Comparison of ENCODE assay signal across 14 mouse cellular contexts in the genomic region with DNA sequence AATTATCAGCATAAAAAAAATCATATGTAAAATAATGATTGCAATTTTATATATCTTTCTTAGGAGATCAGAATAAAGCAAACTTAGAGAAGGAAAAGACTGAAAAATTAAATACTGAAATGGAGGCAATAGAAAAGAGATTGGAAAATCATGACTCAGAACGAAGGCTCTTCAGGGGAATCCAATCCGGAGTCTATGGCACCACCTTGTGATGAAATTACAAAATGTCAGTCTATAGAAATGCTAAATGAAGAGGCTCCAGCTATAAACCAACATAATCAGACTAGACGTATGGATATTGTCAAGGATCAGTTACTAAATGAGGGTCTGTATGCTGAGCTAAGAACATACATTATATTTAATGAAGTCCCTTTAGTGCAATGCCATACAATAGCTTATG. TPM values are rescaled to one million over a fixed set of nuclear protein-coding genes. Genes with fewer than 3 reads are reported as not detected.
DNase-seq lines count a peak whose midpoint lies in the region; ATAC-seq and TF ChIP-seq lines count a peak whose summit lies in the region.
"Had no signal": no experiment of that assay in that cellular context is flagged by ENCODE, and none has a peak within 500 bp of the region (broad histone marks: within the 10 kb centered on the region; RNA-seq: fewer than 3 reads in every experiment).

No protein-coding gene starts in this region.

- H3K9me3 ChIP-seq in hindbrain, embryonic 11.5 days (ENCODE audit: control insufficient read depth, low read length), result no peaks in the 10 kb centered on the region
- no peaks in the 10 kb centered on the region for H3K9me3 ChIP-seq in hindbrain, embryonic 10.5 days
- H3K9me3 ChIP-seq in lung, embryonic 14.5 days (ENCODE audit: low read depth, low read length), result no peaks in the 10 kb centered on the region
- H3K9me3 ChIP-seq: embryonic facial prominence, embryonic 12.5 days; forebrain, embryonic 13.5 days; G1E; liver, embryonic 12.5 days; stomach, embryonic 15.5 days had no signal

- WGBS in hindbrain, embryonic 11.5 days, result 65% methylated on average over 3 of the region's 3 CpGs
- WGBS in hindbrain, embryonic 10.5 days, result 76% methylated on average over 3 of the region's 3 CpGs
- WGBS in lung, embryonic 14.5 days, result 40% methylated on average over 3 of the region's 3 CpGs

- H3K4me3 ChIP-seq in hindbrain, embryonic 11.5 days (ENCODE audit: low read depth, low read length), result no peak overlapping the region
- H3K4me3 ChIP-seq in hindbrain, embryonic 10.5 days, result no peak overlapping the region
- H3K4me3 ChIP-seq in lung, embryonic 14.5 days (ENCODE audit: low read depth, low read length), result no peak overlapping the region
- H3K4me3 ChIP-seq: embryonic facial prominence, embryonic 12.5 days; forebrain, embryonic 13.5 days; liver, embryonic 12.5 days; stomach, embryonic 15.5 days had no signal

- no peak for ATAC-seq in hindbrain, embryonic 11.5 days (ENCODE audit: low FRiP score)
- ATAC-seq in lung, embryonic 14.5 days (ENCODE audit: insufficient read depth), result no peak
- ATAC-seq: forebrain, embryonic 13.5 days; liver, embryonic 12.5 days had no signal

- no peak overlapping the region for H3K9ac ChIP-seq in hindbrain, embryonic 11.5 days (ENCODE audit: low read depth, low read length)
- H3K9ac ChIP-seq in lung, embryonic 14.5 days, result no peak overlapping the region
- H3K9ac ChIP-seq: embryonic facial prominence, embryonic 12.5 days; forebrain, embryonic 13.5 days; liver, embryonic 12.5 days; stomach, embryonic 15.5 days had no signal

- H3K4me2 ChIP-seq in hindbrain, embryonic 11.5 days (replicated peaks; ENCODE audit: low read depth, low read length), result no peak overlapping the region
- no peak overlapping the region for H3K4me2 ChIP-seq in lung, embryonic 14.5 days
- H3K4me2 ChIP-seq: embryonic facial prominence, embryonic 12.5 days; forebrain, embryonic 13.5 days; liver, embryonic 12.5 days; stomach, embryonic 15.5 days had no signal

- H3K27ac ChIP-seq in hindbrain, embryonic 11.5 days (ENCODE audit: low read depth, low read length), result no peak overlapping the region
- H3K27ac ChIP-seq in hindbrain, embryonic 10.5 days, result no peak overlapping the region
- no peak overlapping the region for H3K27ac ChIP-seq in lung, embryonic 14.5 days (ENCODE audit: low read depth)
- H3K27ac ChIP-seq: embryonic facial prominence, embryonic 12.5 days; forebrain, embryonic 13.5 days; liver, embryonic 12.5 days; stomach, embryonic 15.5 days had no signal

- H3K36me3 ChIP-seq in hindbrain, embryonic 11.5 days (ENCODE audit: control insufficient read depth, insufficient read depth, low read length), result no peaks in the 10 kb centered on the region
- H3K36me3 ChIP-seq in hindbrain, embryonic 10.5 days, result no peaks in the 10 kb centered on the region
- no peaks in the 10 kb centered on the region for H3K36me3 ChIP-seq in lung, embryonic 14.5 days (ENCODE audit: insufficient read depth)
- H3K36me3 ChIP-seq: embryonic facial prominence, embryonic 12.5 days; G1E; liver, embryonic 12.5 days; stomach, embryonic 15.5 days had no signal

- H3K27me3 ChIP-seq in hindbrain, embryonic 11.5 days (ENCODE audit: control insufficient read depth, insufficient read depth, low read length), result no peaks in the 10 kb centered on the region
- H3K27me3 ChIP-seq in hindbrain, embryonic 10.5 days (ENCODE audit: insufficient read depth, poor library complexity, severe bottlenecking), result no peaks in the 10 kb centered on the region
- no peaks in the 10 kb centered on the region for H3K27me3 ChIP-seq in lung, embryonic 14.5 days (ENCODE audit: insufficient read depth, low read length)
- H3K27me3 ChIP-seq: embryonic facial prominence, embryonic 12.5 days; forebrain, embryonic 13.5 days; liver, embryonic 12.5 days; stomach, embryonic 15.5 days had no signal

- peak; percentile 10 to 34 for DNase-seq in cerebellum, postnatal 10 days
- no peak for DNase-seq in cerebellum, adult 18-20 months
- peak; percentile 5 for DNase-seq in hindbrain, embryonic 11.5 days (ENCODE audit: low spot score)
- no peak for DNase-seq in hindbrain, embryonic 10.5 days (ENCODE audit: low spot score)
- peak; percentile 60 for DNase-seq in lung, embryonic 14.5 days
- no peak for DNase-seq in lung, adult 18-20 months
- peak; percentile 9 for DNase-seq in retina, postnatal 7 days (ENCODE audit: low read depth, low spot score)
- no peak for DNase-seq in right cerebral cortex, postnatal 25 days
- DNase-seq: adrenal gland, adult 2 months had no signal

- peak; percentile 27 for TF ChIP-seq CTCF in lung, embryonic 14.5 days (IDR thresholded peaks at IDR 0.05; ENCODE audit: low read depth)

- H3K4me1 ChIP-seq in hindbrain, embryonic 11.5 days (replicated peaks; ENCODE audit: control insufficient read depth, insufficient read depth, low read length), result no peaks in the 10 kb centered on the region
- no peaks in the 10 kb centered on the region for H3K4me1 ChIP-seq in hindbrain, embryonic 10.5 days (replicated peaks)
- no peaks in the 10 kb centered on the region for H3K4me1 ChIP-seq in lung, embryonic 14.5 days (ENCODE audit: insufficient read depth)
- H3K4me1 ChIP-seq: embryonic facial prominence, embryonic 12.5 days; forebrain, embryonic 13.5 days; liver, embryonic 12.5 days; stomach, embryonic 15.5 days had no signal

RNA-seq across cellular contexts. Expression of gene Olfr331, which starts 3.1 kb away (rescaled TPM):
- polyA plus RNA-seq in hindbrain, embryonic 11.5 days (2014; fragmentation: Nextera tagmentation; extraction: Ambion mirVana), result not detected in 2 replicates
- polyA plus RNA-seq in hindbrain, embryonic 10.5 days (2016; fragmentation: Nextera tagmentation; extraction: Ambion mirVana), result not detected in 2 replicates
- not detected in 2 replicates for polyA plus RNA-seq in lung, embryonic 14.5 days (2014; fragmentation: Nextera tagmentation; extraction: Ambion mirVana)
- polyA plus RNA-seq: adrenal gland, adult 2 months; embryonic facial prominence, embryonic 12.5 days; forebrain, embryonic 13.5 days; G1E; liver, embryonic 12.5 days; stomach, embryonic 15.5 days had no signal

RNA-seq across cellular contexts. Expression of gene Olfr332, which starts 6.9 kb away (rescaled TPM):
- polyA plus RNA-seq in hindbrain, embryonic 11.5 days (2014; fragmentation: Nextera tagmentation; extraction: Ambion mirVana), result not detected in 2 replicates
- polyA plus RNA-seq in hindbrain, embryonic 10.5 days (2016; fragmentation: Nextera tagmentation; extraction: Ambion mirVana), result not detected in 2 replicates
- not detected in 2 replicates for polyA plus RNA-seq in lung, embryonic 14.5 days (2014; fragmentation: Nextera tagmentation; extraction: Ambion mirVana)
- polyA plus RNA-seq: adrenal gland, adult 2 months; embryonic facial prominence, embryonic 12.5 days; forebrain, embryonic 13.5 days; G1E; liver, embryonic 12.5 days; stomach, embryonic 15.5 days had no signal

RNA-seq across cellular contexts. Expression of gene Olfr330, which starts 35.3 kb away (rescaled TPM):
- not detected in 2 replicates for polyA plus RNA-seq in hindbrain, embryonic 11.5 days (2014; fragmentation: Nextera tagmentation; extraction: Ambion mirVana)
- not detected in 2 replicates for polyA plus RNA-seq in hindbrain, embryonic 10.5 days (2016; fragmentation: Nextera tagmentation; extraction: Ambion mirVana)
- polyA plus RNA-seq in lung, embryonic 14.5 days (2014; fragmentation: Nextera tagmentation; extraction: Ambion mirVana), result not detected in 2 replicates
- polyA plus RNA-seq: embryonic facial prominence, embryonic 12.5 days; forebrain, embryonic 13.5 days; G1E; liver, embryonic 12.5 days; stomach, embryonic 15.5 days had no signal

RNA-seq across cellular contexts. Expression of gene Olfr30, which starts 37.2 kb away (rescaled TPM):
- not detected in 2 replicates for polyA plus RNA-seq in hindbrain, embryonic 11.5 days (2014; fragmentation: Nextera tagmentation; extraction: Ambion mirVana)
- polyA plus RNA-seq in hindbrain, embryonic 10.5 days (2016; fragmentation: Nextera tagmentation; extraction: Ambion mirVana), result not detected in 2 replicates
- polyA plus RNA-seq in lung, embryonic 14.5 days (2014; fragmentation: Nextera tagmentation; extraction: Ambion mirVana), result not detected in 2 replicates
- polyA plus RNA-seq: adrenal gland, adult 2 months; embryonic facial prominence, embryonic 12.5 days; forebrain, embryonic 13.5 days; G1E; liver, embryonic 12.5 days; stomach, embryonic 15.5 days had no signal

RNA-seq across cellular contexts. Expression of gene Lypd9, which starts 46.6 kb away (rescaled TPM):
- polyA plus RNA-seq in hindbrain, embryonic 11.5 days (2014; fragmentation: Nextera tagmentation; extraction: Ambion mirVana), result not detected in 2 replicates
- not detected in 2 replicates for polyA plus RNA-seq in hindbrain, embryonic 10.5 days (2016; fragmentation: Nextera tagmentation; extraction: Ambion mirVana)
- not detected in 2 replicates for polyA plus RNA-seq in lung, embryonic 14.5 days (2014; fragmentation: Nextera tagmentation; extraction: Ambion mirVana)
- polyA plus RNA-seq: adrenal gland, adult 2 months; embryonic facial prominence, embryonic 12.5 days; forebrain, embryonic 13.5 days; G1E; liver, embryonic 12.5 days; stomach, embryonic 15.5 days had no signal

Comparison
In these comparisons a context has a peak if more than half of its experiments do, and no peak if none do; other contexts are left out.
1. DNase-seq: peak in cerebellum, postnatal 10 days (2 of 2), hindbrain, embryonic 11.5 days (single experiment), lung, embryonic 14.5 days (single experiment) and retina, postnatal 7 days (single experiment); none in cerebellum, adult 18-20 months (0 of 2), hindbrain, embryonic 10.5 days (single experiment), lung, adult 18-20 months (0 of 2) and right cerebral cortex, postnatal 25 days (single experiment).